Mouse (Mus musculus): ENCODE measurements around the gene 1810010H24Rik. TPM values are rescaled to one million over a fixed set of nuclear protein-coding genes. Genes with fewer than 3 reads are reported as not detected.
A peak's percentile ranks its signal among the peaks of the same experiment; 100 is the strongest.

The 1810010H24Rik gene
- polyA plus RNA-seq, 1 experiment from 2014 or later, result 5.7 TPM

- ATAC-seq (replicated peaks), result peak; percentile 96
- Histone ChIP-seq H3K4me2 (replicated peaks) (peak within 1 kb of the TSS; percentile 57), H3K9me3 (no peaks in the 10 kb centered on the region), H3K9ac (replicated peaks) (peak within 1 kb of the TSS; percentile 72), H3K4me3 (peak within 1 kb of the TSS; percentile 87), H3K27me3 (no peaks in the 10 kb centered on the region), H3K36me3 (peaks cover 26% of the 10 kb centered on the region), H3K4me1 (peaks cover 26% of the 10 kb centered on the region), H3K27ac (replicated peaks) (peak within 1 kb of the TSS; percentile 84)
- WGBS, result under 1% methylated on average over 61 of the region's 62 CpGs
These were observed 26.1 kb upstream of the 1810010H24Rik start, which contains the start of gene Kpna2 for GRCm38 (mm10) chr11:106999151-106999948. TSS of gene Kpna2 (minus strand) at chr11:106999541.

- no peak for ATAC-seq (replicated peaks)
- Histone ChIP-seq H3K27ac (replicated peaks) (peak overlapping the region; percentile 84), H3K36me3 (peaks cover 19% of the 10 kb centered on the region), H3K9me3 (no peaks in the 10 kb centered on the region), H3K9ac (replicated peaks) (peak overlapping the region; percentile 57), H3K27me3 (no peaks in the 10 kb centered on the region), H3K4me3 (peak overlapping the region; percentile 87), H3K4me2 (replicated peaks) (peak overlapping the region; percentile 47), H3K4me1 (peaks cover 26% of the 10 kb centered on the region)
- 85% methylated on average over 9 of the region's 9 CpGs for WGBS
These were observed 25.4 kb upstream of the 1810010H24Rik start for GRCm38 (mm10) chr11:106999949-107000513.

- H3K9ac ChIP-seq (replicated peaks), result no peak overlapping the region
- peaks cover 20% of the 10 kb centered on the region for H3K4me1 ChIP-seq
- no peaks in the 10 kb centered on the region for H3K9me3 ChIP-seq
- H3K4me2 ChIP-seq (replicated peaks), result no peak overlapping the region
- H3K36me3 ChIP-seq, result 0 out of 2 replicates have a peak, but pooled peaks cover under 1% of the 10 kb centered on the region
- H3K27ac ChIP-seq (replicated peaks), result peak overlapping the region; percentile 43; the same call in 1 of the 2 replicates
- no peak for ATAC-seq (replicated peaks)
- WGBS, result 31% methylated on average over 8 of the region's 8 CpGs
- no peak overlapping the region for H3K4me3 ChIP-seq
- H3K27me3 ChIP-seq, result no peaks in the 10 kb centered on the region
These were observed 23.5 kb upstream of the 1810010H24Rik start for GRCm38 (mm10) chr11:107001760-107002675.

GRCm38 (mm10) chr11:107005538-107005937, 19.9 kb upstream of the 1810010H24Rik start:
- no peaks in the 10 kb centered on the region for H3K27me3 ChIP-seq
- H3K4me2 ChIP-seq (replicated peaks), result no peak overlapping the region
- WGBS, result 78% methylated on average over 1 of the region's 1 CpGs
- no peak overlapping the region for H3K9ac ChIP-seq (replicated peaks)
- no peak for ATAC-seq (replicated peaks)
- H3K4me1 ChIP-seq, result 0 out of 2 replicates have a peak, but pooled peaks cover 5% of the 10 kb centered on the region
- H3K4me3 ChIP-seq, result no peak overlapping the region
- no peak overlapping the region for H3K27ac ChIP-seq (replicated peaks)
- no peaks in the 10 kb centered on the region for H3K36me3 ChIP-seq
- H3K9me3 ChIP-seq, result no peaks in the 10 kb centered on the region

GRCm38 (mm10) chr11:107010447-107010846, 15.0 kb upstream of the 1810010H24Rik start:
- Histone ChIP-seq H3K9me3 (no peaks in the 10 kb centered on the region), H3K4me2 (replicated peaks) (no peak overlapping the region), H3K9ac (replicated peaks) (no peak overlapping the region), H3K36me3 (no peaks in the 10 kb centered on the region), H3K27me3 (no peaks in the 10 kb centered on the region), H3K4me3 (no peak overlapping the region), H3K27ac (replicated peaks) (no peak overlapping the region), H3K4me1 (peaks cover 8% of the 10 kb centered on the region)
- no peak for ATAC-seq (replicated peaks)
- 96% methylated on average over 3 of the region's 3 CpGs for WGBS

- Histone ChIP-seq H3K27ac (replicated peaks) (no peak overlapping the region), H3K4me3 (no peak overlapping the region), H3K27me3 (no peaks in the 10 kb centered on the region), H3K4me1 (peaks cover 8% of the 10 kb centered on the region), H3K9ac (replicated peaks) (no peak overlapping the region), H3K9me3 (no peaks in the 10 kb centered on the region), H3K4me2 (replicated peaks) (no peak overlapping the region), H3K36me3 (no peaks in the 10 kb centered on the region)
- ATAC-seq (replicated peaks), result no peak
- 72% methylated on average over 7 of the region's 7 CpGs for WGBS
These were observed 14.3 kb upstream of the 1810010H24Rik start for GRCm38 (mm10) chr11:107011171-107011570.

- H3K4me1 ChIP-seq, result peaks cover 8% of the 10 kb centered on the region
- H3K27me3 ChIP-seq, result no peaks in the 10 kb centered on the region
- peak overlapping the region; percentile 91 for H3K27ac ChIP-seq (replicated peaks)
- H3K9ac ChIP-seq (replicated peaks), result peak overlapping the region; percentile 64
- no peak for ATAC-seq (replicated peaks)
- WGBS, result 44% methylated on average over 18 of the region's 18 CpGs
- no peaks in the 10 kb centered on the region for H3K36me3 ChIP-seq
- H3K4me3 ChIP-seq, result peak overlapping the region; percentile 54
- peak overlapping the region; percentile 48 for H3K4me2 ChIP-seq (replicated peaks)
- H3K9me3 ChIP-seq, result no peaks in the 10 kb centered on the region
These were observed 13.7 kb upstream of the 1810010H24Rik start for GRCm38 (mm10) chr11:107011669-107012323.

GRCm38 (mm10) chr11:107012324-107013017, 13.0 kb upstream of the 1810010H24Rik start:
- Histone ChIP-seq H3K27me3 (no peaks in the 10 kb centered on the region), H3K4me1 (peaks cover 8% of the 10 kb centered on the region), H3K27ac (replicated peaks) (peak overlapping the region; percentile 91), H3K36me3 (no peaks in the 10 kb centered on the region), H3K4me2 (replicated peaks) (peak overlapping the region; percentile 48), H3K9ac (replicated peaks) (peak overlapping the region; percentile 64), H3K9me3 (no peaks in the 10 kb centered on the region), H3K4me3 (peak overlapping the region; percentile 54)
- under 1% methylated on average over 37 of the region's 37 CpGs for WGBS
- ATAC-seq (replicated peaks), result peak; percentile 96

GRCm38 (mm10) chr11:107014020-107014585, 11.4 kb upstream of the 1810010H24Rik start:
- Histone ChIP-seq H3K4me2 (replicated peaks) (no peak overlapping the region), H3K9me3 (no peaks in the 10 kb centered on the region), H3K4me3 (no peak overlapping the region), H3K27me3 (no peaks in the 10 kb centered on the region), H3K36me3 (no peaks in the 10 kb centered on the region), H3K27ac (replicated peaks) (no peak overlapping the region), H3K9ac (replicated peaks) (no peak overlapping the region), H3K4me1 (peaks cover 8% of the 10 kb centered on the region)
- 76% methylated on average over 11 of the region's 11 CpGs for WGBS
- no peak for ATAC-seq (replicated peaks)

- WGBS, result 46% methylated on average over 14 of the region's 14 CpGs
- Histone ChIP-seq H3K27me3 (no peaks in the 10 kb centered on the region), H3K36me3 (no peaks in the 10 kb centered on the region), H3K27ac (replicated peaks) (no peak overlapping the region), H3K9ac (replicated peaks) (no peak overlapping the region), H3K4me1 (peaks cover 8% of the 10 kb centered on the region), H3K4me2 (replicated peaks) (no peak overlapping the region), H3K9me3 (no peaks in the 10 kb centered on the region), H3K4me3 (no peak overlapping the region)
- ATAC-seq (replicated peaks), result no peak
These were observed 10.7 kb upstream of the 1810010H24Rik start for GRCm38 (mm10) chr11:107014597-107015309.

All from forebrain, embryonic 15.5 days (tissue).